Mouse (Mus musculus) heart, postnatal 0 days (tissue): ENCODE results near the gene Alx1.

Source experiments
- CTCF ChIP-seq: IDR thresholded peaks from 2 replicates; pipeline ENCODE4 v1.5.1; 2016; ENCODE audit warnings: antibody characterized with exemption, control low read depth, low read depth
- EP300 ChIP-seq: IDR thresholded peaks from 2 replicates; pipeline ENCODE4 v1.6.1; 2016; ENCODE audit warnings: antibody characterized with exemption, low read depth

GRCm38 (mm10) chr10:102975106-102975505 lies 54.9 kb downstream of the Alx1 start:
- TF ChIP-seq EP300 (no peak), CTCF (no peak)
